Mouse (Mus musculus) midbrain, embryonic 15.5 days (tissue): Measurements from ENCODE around the gene Prmt7. TPM values are rescaled to one million over a fixed set of nuclear protein-coding genes. Genes with fewer than 3 reads are reported as not detected.
A peak's percentile ranks its signal among the peaks of the same experiment; 100 is the strongest.

Experiments used
- ATAC-seq: fragments of 200-750 bp; cut with Nextera tagmentation; replicated peaks from 2 replicates; pipeline ENCODE4 v1.8.0; 2017; ENCODE audit warnings: moderate TSS enrichment
- H3K27ac ChIP-seq: fragments of 300-500 bp; sonication (generic); 2 replicates; pipeline ENCODE4 v1.5.1; 2015; ENCODE audit warnings: mild to moderate bottlenecking, inconsistent platforms
- H3K27me3 ChIP-seq: fragments of 300-500 bp; sonication (generic); replicated peaks from 2 replicates; pipeline ENCODE4 v1.6.1; 2015; ENCODE audit warnings: inconsistent platforms
- H3K36me3 ChIP-seq: fragments of 300-500 bp; sonication (generic); replicated peaks from 2 replicates; pipeline ENCODE4 v1.6.1; 2015; ENCODE audit warnings: inconsistent platforms
- H3K4me1 ChIP-seq: fragments of 300-500 bp; sonication (generic); 2 replicates; pipeline ENCODE4 v1.6.1; 2015; ENCODE audit warnings: inconsistent platforms
- H3K4me2 ChIP-seq: fragments of 300-500 bp; sonication (generic); 2 replicates; pipeline ENCODE4 v1.6.1; 2015; ENCODE audit warnings: inconsistent platforms, mild to moderate bottlenecking, moderate library complexity
- H3K4me3 ChIP-seq: fragments of 300-500 bp; sonication (generic); 2 replicates; pipeline ENCODE4 v1.5.1; 2015; ENCODE audit warnings: mild to moderate bottlenecking, inconsistent platforms
- H3K9ac ChIP-seq: fragments of 300-500 bp; sonication (generic); 2 replicates; pipeline ENCODE4 v1.6.1; 2015; ENCODE audit warnings: mild to moderate bottlenecking, inconsistent platforms
- H3K9me3 ChIP-seq: fragments of 300-500 bp; sonication (generic); 2 replicates; pipeline ENCODE4 v1.6.1; 2016; ENCODE audit warnings: inconsistent platforms
- WGBS: fragments of 180-500 bp; shearing (Covaris S2); methylation state at CpG from one replicate; pipeline ENCODE4 v1.1.7; 2015; ENCODE audit warnings: mixed read lengths; 5-methylcytosine and 5-hydroxymethylcytosine counted together
- polyA plus RNA-seq: library from polyadenylated mRNA; unstranded; fragments of >200 nt; fragmentation: Nextera tagmentation; extraction: Ambion mirVana; gene quantifications from 2 replicates; pipeline ENCODE4 v1.2.1, GENCODE M21; 2015

The Prmt7 gene
- polyA plus RNA-seq, 1 experiment from 2014 or later: 64.4 TPM

DNA sequence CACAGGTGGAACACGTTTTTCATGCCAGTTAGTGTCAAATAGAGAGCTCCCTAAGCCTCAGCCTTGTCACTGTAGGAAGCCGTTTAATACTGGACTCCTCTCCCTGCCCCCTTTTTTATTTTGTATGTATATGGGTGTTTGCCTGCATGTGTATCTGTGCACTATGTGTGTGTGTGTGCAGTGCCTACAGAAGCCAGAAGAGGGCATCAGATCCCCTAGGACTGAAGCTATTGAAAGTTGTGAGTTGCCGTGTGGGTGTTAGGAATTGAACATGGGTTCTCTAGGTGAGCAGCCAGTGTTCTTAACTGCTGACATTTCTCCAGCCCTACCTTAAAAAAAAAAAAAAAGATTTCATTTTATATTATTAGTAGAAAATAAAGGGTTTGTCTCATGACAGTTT is 89.0 kb downstream of the Prmt7 start:
- H3K4me2 ChIP-seq: no peak overlapping the region
- H3K4me1 ChIP-seq: peaks cover 16% of the 10 kb centered on the region
- H3K9ac ChIP-seq: no peak overlapping the region
- no peaks in the 10 kb centered on the region for H3K36me3 ChIP-seq
- no peak overlapping the region for H3K27ac ChIP-seq
- H3K27me3 ChIP-seq: no peaks in the 10 kb centered on the region
- no peaks in the 10 kb centered on the region for H3K9me3 ChIP-seq
- ATAC-seq: no peak
- no peak overlapping the region for H3K4me3 ChIP-seq
- 89% methylated on average over 3 of the region's 3 CpGs for WGBS

DNA sequence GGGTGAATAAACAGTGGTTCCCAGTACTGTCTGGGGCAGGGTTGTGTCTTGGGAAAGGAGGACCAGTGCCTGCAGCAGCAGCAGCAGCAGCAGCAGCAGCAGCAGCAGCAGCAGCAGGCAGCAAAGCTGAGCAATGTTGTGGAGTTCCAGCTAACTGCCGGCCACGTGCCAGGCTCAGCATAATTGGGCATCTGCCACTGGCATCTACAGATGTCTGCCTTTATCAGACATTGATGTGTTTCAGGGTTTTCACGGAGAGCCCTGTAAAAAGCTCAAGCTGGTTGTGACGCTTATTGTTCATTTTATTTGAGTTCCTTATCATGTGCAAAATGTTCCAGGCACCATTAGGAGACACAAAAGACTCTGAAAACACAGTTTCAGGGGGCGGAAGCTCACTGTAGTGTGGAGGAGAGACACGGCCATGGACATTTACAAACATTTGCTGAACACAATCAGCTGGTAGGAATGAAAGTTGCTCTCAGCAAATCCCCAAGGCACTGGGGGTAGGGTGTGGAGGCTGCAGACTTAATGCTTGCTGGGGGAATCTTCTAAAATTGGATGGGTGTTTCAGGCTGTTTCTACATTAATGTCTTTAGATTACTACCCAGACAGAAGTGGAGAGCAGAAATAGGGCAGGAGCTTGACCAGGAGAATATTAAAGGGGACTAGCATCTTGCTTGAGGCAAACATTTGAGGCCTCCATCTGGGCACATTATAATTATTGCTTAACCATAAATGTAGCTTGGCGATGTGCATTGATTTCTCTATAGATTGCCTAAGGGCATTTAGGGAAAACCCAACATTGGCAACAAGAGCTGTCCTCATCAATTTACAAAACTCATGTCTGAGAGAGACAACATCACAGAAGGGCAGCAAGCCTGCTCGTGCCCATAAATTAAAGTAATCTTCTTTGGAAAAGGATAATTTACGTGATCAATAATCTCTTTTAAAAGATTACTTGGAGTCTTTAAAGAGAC is 90.3 kb downstream of the Prmt7 start:
- H3K27ac ChIP-seq: peak overlapping the region; percentile 72
- 30% methylated on average over 9 of the region's 9 CpGs for WGBS
- no peak overlapping the region for H3K4me3 ChIP-seq
- H3K9me3 ChIP-seq: no peaks in the 10 kb centered on the region
- H3K27me3 ChIP-seq: no peaks in the 10 kb centered on the region
- H3K4me1 ChIP-seq: peaks cover 16% of the 10 kb centered on the region
- no peak overlapping the region for H3K9ac ChIP-seq
- ATAC-seq: 0 out of 2 replicates have a peak, but pooled peaks have one; percentile 48
- peak overlapping the region; percentile 16 for H3K4me2 ChIP-seq
- no peaks in the 10 kb centered on the region for H3K36me3 ChIP-seq

Other genes starting within 250 kb of the Prmt7 start
- 7.5 and 9.1 TPM in 2 replicates for gene Slc12a4, start 244.8 kb upstream of the Prmt7 start, polyA plus RNA-seq
- not detected in 2 replicates for gene Dpep3, start 231.5 kb upstream of the Prmt7 start, polyA plus RNA-seq
- 29.0 and 30.8 TPM in 2 replicates for gene Dus2, start 219.6 kb upstream of the Prmt7 start, polyA plus RNA-seq
- 0.21 and 0.26 TPM in 2 replicates for gene Dpep2nb, start 205.0 kb upstream of the Prmt7 start, polyA plus RNA-seq
- gene Ddx28, start 199.1 kb upstream of the Prmt7 start, polyA plus RNA-seq: 22.9 and 23.8 TPM in 2 replicates
- 3.7 and 3.8 TPM in 2 replicates for gene Nfatc3, start 152.1 kb upstream of the Prmt7 start, polyA plus RNA-seq
- gene Esrp2, start 74.0 kb upstream of the Prmt7 start, polyA plus RNA-seq: 0.37 and 0.38 TPM in 2 replicates
- 23.3 and 24.3 TPM in 2 replicates for gene Pla2g15, start 60.5 kb upstream of the Prmt7 start, polyA plus RNA-seq
- 62.7 and 65.0 TPM in 2 replicates for gene Slc7a6, start 42.1 kb upstream of the Prmt7 start, polyA plus RNA-seq
- 35.2 and 36.2 TPM in 2 replicates for gene Slc7a6os, start within 50 bp of the Prmt7 start, polyA plus RNA-seq
- 60.0 and 65.7 TPM in 2 replicates for gene Smpd3, start 127.1 kb downstream of the Prmt7 start, polyA plus RNA-seq
- gene Zfp90, start 204.4 kb downstream of the Prmt7 start, polyA plus RNA-seq: 47.1 and 48.3 TPM in 2 replicates